Mouse (Mus musculus): ENCODE results near the gene Socs1. TPM values are rescaled to one million over a fixed set of nuclear protein-coding genes. Genes with fewer than 3 reads are reported as not detected.
A peak's percentile ranks its signal among the peaks of the same experiment; 100 is the strongest.

Gene Socs1
- total and polyA plus RNA-seq, 2 experiments from 2014 or later = 4.8 to 5.8 TPM

GRCm38 (mm10) chr16:10749226-10749625 is 36.1 kb downstream of the Socs1 start:
- H3K4me1 ChIP-seq (ENCODE audit: insufficient read depth, low read length) = no peaks in the 10 kb centered on the region
- no peaks in the 10 kb centered on the region for H3K27me3 ChIP-seq (ENCODE audit: insufficient read depth, low read length)
- DNase-seq (ENCODE audit: low spot score) (no peak), ATAC-seq (no peak)
- 0 out of 2 replicates have a peak overlapping the region, but pooled peaks have one; percentile 26 for H3K27ac ChIP-seq
- no peak for TF ChIP-seq CTCF (IDR thresholded peaks at IDR 0.05; ENCODE audit: low read depth)
- no peak overlapping the region for H3K4me3 ChIP-seq (ENCODE audit: low read length)
- no peaks in the 10 kb centered on the region for H3K9me3 ChIP-seq (ENCODE audit: low read length)
- no peak overlapping the region for H3K9ac ChIP-seq (replicated peaks; ENCODE audit: low read length)
- 75% methylated on average over 7 of the region's 7 CpGs for WGBS
- no peaks in the 10 kb centered on the region for H3K36me3 ChIP-seq (ENCODE audit: insufficient read depth, low read length)
- H3K4me2 ChIP-seq (ENCODE audit: low read depth, low read length) = no peak overlapping the region

GRCm38 (mm10) chr16:10741082-10741481 is 44.3 kb downstream of the Socs1 start:
- no peaks in the 10 kb centered on the region for H3K9me3 ChIP-seq (ENCODE audit: low read length)
- DNase-seq (ENCODE audit: low spot score) (no peak), ATAC-seq (no peak)
- no peak overlapping the region for H3K9ac ChIP-seq (replicated peaks; ENCODE audit: low read length)
- no peak overlapping the region for H3K4me3 ChIP-seq (ENCODE audit: low read length)
- H3K27me3 ChIP-seq (ENCODE audit: insufficient read depth, low read length) = no peaks in the 10 kb centered on the region
- WGBS = 88% methylated on average over 2 of the region's 2 CpGs
- H3K27ac ChIP-seq = no peak overlapping the region
- H3K4me2 ChIP-seq (ENCODE audit: low read depth, low read length) = no peak overlapping the region
- H3K36me3 ChIP-seq (ENCODE audit: insufficient read depth, low read length) = no peaks in the 10 kb centered on the region
- H3K4me1 ChIP-seq (ENCODE audit: insufficient read depth, low read length) = no peaks in the 10 kb centered on the region
- no peak for TF ChIP-seq CTCF (IDR thresholded peaks at IDR 0.05; ENCODE audit: low read depth)

GRCm38 (mm10) chr16:10739854-10740398 is 45.4 kb downstream of the Socs1 start:
- Histone ChIP-seq H3K9me3 (ENCODE audit: low read length) (no peaks in the 10 kb centered on the region), H3K27ac (no peak overlapping the region), H3K36me3 (ENCODE audit: insufficient read depth, low read length) (no peaks in the 10 kb centered on the region), H3K27me3 (ENCODE audit: insufficient read depth, low read length) (no peaks in the 10 kb centered on the region), H3K4me2 (ENCODE audit: low read depth, low read length) (no peak overlapping the region), H3K4me3 (ENCODE audit: low read length) (no peak overlapping the region), H3K4me1 (ENCODE audit: insufficient read depth, low read length) (no peaks in the 10 kb centered on the region), H3K9ac (replicated peaks; ENCODE audit: low read length) (no peak overlapping the region)
- ATAC-seq (peak; percentile 16; the same call in 1 of the 2 replicates), DNase-seq (ENCODE audit: low spot score) (no peak)
- 67% methylated on average over 9 of the region's 9 CpGs for WGBS
- TF ChIP-seq CTCF (IDR thresholded peaks at IDR 0.05; ENCODE audit: low read depth) = no peak

GRCm38 (mm10) chr16:10738866-10739265 is 46.5 kb downstream of the Socs1 start:
- no peak overlapping the region for H3K9ac ChIP-seq (replicated peaks; ENCODE audit: low read length)
- no peak for TF ChIP-seq CTCF (IDR thresholded peaks at IDR 0.05; ENCODE audit: low read depth)

GRCm38 (mm10) chr16:10737571-10737970 is 47.8 kb downstream of the Socs1 start:
- H3K4me3 ChIP-seq (ENCODE audit: low read length) = no peak overlapping the region
- H3K4me2 ChIP-seq (ENCODE audit: low read depth, low read length) = no peak overlapping the region
- no peak for TF ChIP-seq CTCF (IDR thresholded peaks at IDR 0.05; ENCODE audit: low read depth)
- H3K36me3 ChIP-seq (ENCODE audit: insufficient read depth, low read length) = no peaks in the 10 kb centered on the region
- 71% methylated on average over 2 of the region's 2 CpGs for whole genome bisulfite sequencing
- H3K27ac ChIP-seq = no peak overlapping the region
- no peak for DNase-seq (ENCODE audit: low spot score)
- H3K9ac ChIP-seq (replicated peaks; ENCODE audit: low read length) = no peak overlapping the region
- no peaks in the 10 kb centered on the region for H3K27me3 ChIP-seq (ENCODE audit: insufficient read depth, low read length)
- no peaks in the 10 kb centered on the region for H3K9me3 ChIP-seq (ENCODE audit: low read length)
- ATAC-seq = no peak
- no peaks in the 10 kb centered on the region for H3K4me1 ChIP-seq (ENCODE audit: insufficient read depth, low read length)

More at GRCm38 (mm10) chr16:10738866-10739265, 46.5 kb downstream of the Socs1 start:
- Histone ChIP-seq H3K4me2 (ENCODE audit: low read depth, low read length) (no peak overlapping the region), H3K36me3 (ENCODE audit: insufficient read depth, low read length) (no peaks in the 10 kb centered on the region), H3K4me3 (ENCODE audit: low read length) (no peak overlapping the region), H3K4me1 (ENCODE audit: insufficient read depth, low read length) (no peaks in the 10 kb centered on the region), H3K27ac (no peak overlapping the region), H3K9me3 (ENCODE audit: low read length) (no peaks in the 10 kb centered on the region), H3K27me3 (ENCODE audit: insufficient read depth, low read length) (no peaks in the 10 kb centered on the region)
- WGBS = 83% methylated on average over 3 of the region's 3 CpGs
- ATAC-seq = no peak
- DNase-seq (ENCODE audit: low spot score) = no peak

GRCm38 (mm10) chr16:10736364-10736763 is 49.0 kb downstream of the Socs1 start:
- no peak for TF ChIP-seq CTCF (IDR thresholded peaks at IDR 0.05; ENCODE audit: low read depth)
- no peaks in the 10 kb centered on the region for H3K27me3 ChIP-seq (ENCODE audit: insufficient read depth, low read length)
- no peak overlapping the region for H3K4me2 ChIP-seq (ENCODE audit: low read depth, low read length)
- H3K9ac ChIP-seq (replicated peaks; ENCODE audit: low read length) = no peak overlapping the region
- H3K4me3 ChIP-seq (ENCODE audit: low read length) = no peak overlapping the region
- WGBS = 76% methylated on average over 10 of the region's 10 CpGs
- no peaks in the 10 kb centered on the region for H3K36me3 ChIP-seq (ENCODE audit: insufficient read depth, low read length)
- H3K9me3 ChIP-seq (ENCODE audit: low read length) = no peaks in the 10 kb centered on the region
- no peak for DNase-seq (ENCODE audit: low spot score)
- no peak overlapping the region for H3K27ac ChIP-seq
- H3K4me1 ChIP-seq (ENCODE audit: insufficient read depth, low read length) = no peaks in the 10 kb centered on the region
- no peak for ATAC-seq

- no peak overlapping the region for H3K4me3 ChIP-seq (ENCODE audit: low read length)
- no peak overlapping the region for H3K9ac ChIP-seq (replicated peaks; ENCODE audit: low read length)
- no peak overlapping the region for H3K27ac ChIP-seq
- no peaks in the 10 kb centered on the region for H3K27me3 ChIP-seq (ENCODE audit: insufficient read depth, low read length)
- DNase-seq (ENCODE audit: low spot score) = no peak
- no peaks in the 10 kb centered on the region for H3K36me3 ChIP-seq (ENCODE audit: insufficient read depth, low read length)
- no peak for ATAC-seq
- no peaks in the 10 kb centered on the region for H3K4me1 ChIP-seq (ENCODE audit: insufficient read depth, low read length)
- WGBS = 73% methylated on average over 2 of the region's 2 CpGs
- no peaks in the 10 kb centered on the region for H3K9me3 ChIP-seq (ENCODE audit: low read length)
- H3K4me2 ChIP-seq (ENCODE audit: low read depth, low read length) = no peak overlapping the region
- no peak for TF ChIP-seq CTCF (IDR thresholded peaks at IDR 0.05; ENCODE audit: low read depth)
Observed at GRCm38 (mm10) chr16:10735781-10736180, 49.6 kb downstream of the Socs1 start.

Data from hindbrain, postnatal 0 days (tissue).